Mouse (Mus musculus): Measurements from ENCODE around the gene Cyp46a1. TPM values are rescaled to one million over a fixed set of nuclear protein-coding genes. Genes with fewer than 3 reads are reported as not detected.
A peak's percentile ranks its signal among the peaks of the same experiment; 100 is the strongest.

Cyp46a1 gene
- total RNA-seq, 2 experiments from 2014 or later = 0.41 to 0.44 TPM

DNA sequence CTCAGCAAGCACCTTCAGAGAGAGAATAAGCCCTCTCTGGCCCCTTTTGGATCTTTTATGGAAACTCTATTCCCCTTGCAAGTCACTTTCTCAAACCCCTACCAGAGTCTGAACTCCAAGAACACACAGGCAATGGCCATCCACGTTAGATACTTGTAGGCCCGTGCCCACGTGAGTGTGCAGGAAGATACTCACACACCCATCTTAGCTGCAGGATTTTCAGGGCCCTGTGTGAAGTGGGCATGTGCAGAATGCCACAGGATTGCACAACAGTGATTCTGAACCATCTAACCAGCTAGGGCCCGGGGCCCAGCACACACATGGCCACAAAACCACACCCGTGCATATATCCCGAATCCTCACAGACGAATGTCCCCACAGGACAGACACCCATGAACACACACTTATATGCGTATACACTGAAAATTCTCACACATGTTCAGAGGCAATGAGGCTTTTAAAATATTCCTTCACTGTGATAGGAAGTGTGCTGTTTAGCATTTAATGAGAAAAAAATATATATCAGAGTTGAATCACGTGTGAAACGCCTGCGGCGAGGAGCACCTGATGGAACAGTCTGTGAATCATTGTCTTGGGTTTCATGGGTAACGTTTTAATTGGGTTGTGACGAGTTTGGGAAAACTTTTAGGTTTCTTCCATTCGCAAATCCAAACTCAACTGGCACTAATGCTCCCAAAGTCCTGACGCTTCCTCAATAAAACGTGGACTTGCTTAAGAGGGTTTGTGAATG is 60.5 kb downstream of the Cyp46a1 start:
- no peak for DNase-seq
- intact Hi-C loops (cut with DNase I) = no loop called here

- intact Hi-C loops (cut with DNase I) = no loop called here
- DNase-seq = no peak
Measured at GRCm38 (mm10) chr12:108395285-108395660, 61.1 kb downstream of the Cyp46a1 start.

DNA sequence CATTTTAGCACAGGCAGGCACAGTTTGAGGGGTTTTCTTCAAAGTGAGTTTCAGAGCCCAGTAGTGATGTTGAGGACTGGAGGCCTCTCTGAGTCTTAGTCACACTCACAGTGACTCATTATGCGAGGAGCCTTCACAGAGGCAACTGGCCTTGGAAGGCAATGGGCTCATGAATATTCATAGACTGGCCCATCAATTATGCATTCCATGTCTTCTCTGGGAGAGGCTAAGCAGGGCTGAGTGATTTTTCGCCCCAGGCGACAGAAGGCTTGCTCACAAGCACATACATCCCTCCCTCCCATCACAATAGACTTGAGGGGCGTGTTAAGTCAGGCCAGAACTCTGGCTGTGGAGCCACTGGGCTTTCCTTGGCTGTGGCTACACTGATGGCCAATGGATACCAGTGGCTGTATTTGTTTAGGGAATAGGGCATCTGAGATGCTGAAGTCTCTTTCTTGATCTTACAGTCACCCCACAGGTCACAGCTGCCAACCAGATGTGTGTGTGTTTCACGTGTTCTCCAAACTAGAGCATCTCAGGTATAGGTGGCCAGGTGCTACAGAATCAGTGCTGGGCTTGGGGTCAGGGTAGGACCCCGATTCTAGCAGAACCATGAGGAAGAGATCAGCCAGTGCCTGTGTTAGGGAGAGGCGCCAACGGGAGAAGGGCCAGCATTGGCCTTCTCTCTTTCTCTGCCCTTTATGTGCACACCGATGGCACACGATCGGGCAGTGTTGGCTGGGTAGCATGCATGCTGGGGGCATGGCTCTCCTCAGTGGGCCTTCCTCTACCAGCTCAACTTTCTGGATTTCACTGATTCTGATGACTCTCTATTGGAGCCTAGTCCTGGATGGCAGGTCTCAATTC is 62.1 kb downstream of the Cyp46a1 start:
- no peak for DNase-seq
- intact Hi-C loops (cut with DNase I) = no loop called here

DNA sequence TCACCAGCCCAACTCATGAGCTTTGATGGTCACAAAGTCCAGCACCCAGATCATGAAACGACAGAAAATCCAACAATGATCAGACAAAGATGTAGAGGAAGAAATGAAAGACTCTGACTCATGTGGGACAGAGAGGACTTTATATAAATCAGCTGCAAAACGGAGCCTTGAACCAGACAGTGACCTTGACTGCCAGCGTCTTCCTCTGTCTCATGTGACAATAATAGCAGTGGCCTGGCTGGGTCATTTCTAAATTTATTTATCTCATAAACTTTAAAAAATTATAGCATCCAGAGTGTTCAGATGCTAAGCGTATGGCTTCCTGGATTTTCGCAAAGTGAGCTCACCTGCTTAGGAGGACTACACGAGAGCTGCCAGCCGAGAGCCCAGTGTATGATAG is 64.5 kb downstream of the Cyp46a1 start:
- DNase-seq = no peak
- intact Hi-C loops (cut with DNase I) = no loop called here

DNA sequence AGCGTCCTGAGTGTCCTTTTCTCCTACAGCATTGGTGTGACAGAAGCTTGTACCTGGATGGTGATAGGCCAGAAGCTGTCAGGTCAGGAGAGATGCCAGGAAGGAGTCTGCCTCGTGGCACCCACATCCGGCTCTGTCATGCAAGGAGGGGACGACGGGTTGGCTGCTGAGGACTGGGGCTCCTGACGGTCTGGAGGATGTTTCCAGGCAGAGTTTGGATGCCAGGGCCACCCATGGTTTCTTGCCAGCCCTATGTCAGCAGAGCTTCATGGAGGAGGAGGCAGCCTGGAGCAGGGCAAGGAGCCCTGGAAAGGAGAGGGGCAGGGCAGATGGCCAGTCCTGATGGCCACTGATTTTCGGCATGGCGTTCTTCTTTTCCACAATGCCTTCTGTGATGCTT is 65.0 kb downstream of the Cyp46a1 start:
- intact Hi-C loops (cut with DNase I) = no loop called here
- DNase-seq = no peak

DNA sequence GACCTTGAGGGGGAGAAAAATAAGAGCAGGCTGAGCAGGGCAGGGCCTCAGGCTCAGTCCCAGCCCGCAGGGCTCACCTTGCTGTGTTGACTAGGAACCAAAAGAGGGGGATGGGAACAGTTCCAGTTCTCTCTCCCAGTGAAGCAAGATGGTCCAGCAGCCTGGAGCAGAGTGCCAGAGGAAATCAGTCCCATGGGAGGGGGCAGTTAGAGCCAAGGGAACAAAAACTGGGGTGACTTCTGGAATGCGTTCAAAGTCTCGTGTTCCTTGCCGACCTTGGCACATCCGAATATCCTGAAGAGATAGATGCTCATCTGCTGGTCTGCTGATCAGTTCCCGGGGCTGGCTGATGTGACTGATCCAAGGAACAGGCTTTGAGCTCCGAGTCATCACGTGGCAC is 66.8 kb downstream of the Cyp46a1 start:
- intact Hi-C loops (cut with DNase I) = no loop called here

DNA sequence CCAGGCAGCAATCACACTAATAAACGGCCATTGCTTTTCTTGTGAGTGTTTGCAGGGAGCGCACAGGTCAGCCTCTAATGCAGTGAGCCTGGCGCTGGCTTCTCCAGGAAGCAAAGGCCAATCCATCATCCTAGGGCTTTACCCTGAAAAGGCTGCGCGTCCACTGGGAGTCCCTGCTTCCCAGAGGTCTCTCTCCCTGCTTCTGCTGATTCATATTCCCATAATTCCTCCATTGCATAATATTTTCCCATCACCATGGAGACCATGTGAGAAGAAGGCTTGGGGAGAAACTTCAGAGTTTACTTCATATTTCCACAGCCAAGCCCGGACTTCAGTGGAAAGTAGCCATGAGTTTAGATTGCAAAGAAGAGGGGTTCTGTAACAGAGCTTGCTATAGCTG is 69.8 kb downstream of the Cyp46a1 start:
- intact Hi-C loops (cut with DNase I) = no loop called here

More for the DNA sequence above, 66.8 kb downstream of the Cyp46a1 start:
- no peak for DNase-seq

GRCm38 (mm10) chr12:108409100-108409499 is 74.9 kb downstream of the Cyp46a1 start:
- intact Hi-C loops (cut with DNase I) = no loop called here

More for the DNA sequence above, 69.8 kb downstream of the Cyp46a1 start:
- peak; percentile 38 to 46 for DNase-seq

GRCm38 (mm10) chr12:108410416-108411208 is 76.4 kb downstream of the Cyp46a1 start:
- no peak for DNase-seq
- intact Hi-C loops (cut with DNase I) = no loop called here

More at GRCm38 (mm10) chr12:108409100-108409499, 74.9 kb downstream of the Cyp46a1 start:
- DNase-seq = no peak

Other genes starting within 250 kb of the Cyp46a1 start
- 10 to 100 TPM; 83.9 to 91.6 TPM for gene Setd3, start 155.1 kb upstream of the Cyp46a1 start, total RNA-seq (2021)
- gene Ccnk, start 154.8 kb upstream of the Cyp46a1 start, total RNA-seq (2021) = 10 to 100 TPM; 28.8 to 30.5 TPM
- gene Ccdc85c, start 59.0 kb upstream of the Cyp46a1 start, total RNA-seq (2021) = 10 to 100 TPM; 33.6 to 38.9 TPM
- gene Hhipl1, start 28.1 kb upstream of the Cyp46a1 start, total RNA-seq (2021) = 1 to 10 TPM in 1 of 2 experiments, under 1 TPM in 1; 0.94 to 1.6 TPM
- gene Eml1, start 36.6 kb downstream of the Cyp46a1 start, total RNA-seq (2021) = 10 to 100 TPM; 74.3 to 87.1 TPM
- 10 to 100 TPM; 46.8 to 48.7 TPM for gene Evl, start 220.3 kb downstream of the Cyp46a1 start, total RNA-seq (2021)

Data from heart, postnatal 36 days (tissue).